Mouse (Mus musculus) kidney, adult 2 months (tissue): ENCODE results near the gene Sema5a.

Experiments used
- CTCF ChIP-seq: fragments of 200-500 bp; conservative IDR thresholded peaks from 2 replicates; pipeline ENCODE4 v1.5.1; 2011; ENCODE audit warnings: low read depth, mild to moderate bottlenecking, control low read depth, low read length, moderate library complexity, mixed read lengths; ENCODE audit not compliant: insufficient read depth, insufficient read length
- POLR2A ChIP-seq: fragments of 200-500 bp; IDR thresholded peaks from one replicate; pipeline ENCODE4 v1.6.1; 2011; ENCODE audit warnings: low read depth, low read length, control low read depth

DNA sequence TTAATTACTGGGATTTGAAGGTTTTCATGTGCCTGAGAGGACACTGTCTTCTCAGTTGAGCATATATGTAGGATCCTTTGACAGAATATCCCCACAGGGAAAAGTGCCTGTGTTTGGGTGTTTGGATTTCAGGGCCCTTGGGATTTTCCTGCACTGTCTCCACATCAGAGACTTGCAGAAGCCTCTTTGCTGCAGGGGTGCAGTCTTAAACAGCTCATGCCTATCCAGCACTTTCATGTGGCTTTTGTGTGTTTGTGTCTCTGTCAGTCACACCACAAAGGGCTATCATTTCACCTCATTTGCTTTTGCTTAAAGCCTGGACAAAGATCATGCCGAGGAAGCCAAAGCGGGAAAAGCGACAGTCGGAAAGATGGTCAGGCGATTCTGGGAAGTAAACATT lies 108.9 kb downstream of the Sema5a start:
- TF ChIP-seq POLR2A = no peak
- no peak for TF ChIP-seq CTCF
